Mouse (Mus musculus) C2C12 (cell line): ENCODE measurements around the gene Gucy2g. TPM values are rescaled to one million over a fixed set of nuclear protein-coding genes. Genes with fewer than 3 reads are reported as not detected.

Source experiments
- H3K27me3 ChIP-seq: one replicate; pipeline ENCODE4 v1.6.1; 2011; ENCODE audit not compliant: control insufficient read depth, insufficient read depth, insufficient read length
- H3K36me3 ChIP-seq: one replicate; pipeline ENCODE4 v1.6.1; 2011; ENCODE audit not compliant: control insufficient read depth, insufficient read depth
- H3K4me3 ChIP-seq: one replicate; pipeline ENCODE4 v1.5.1; 2011; ENCODE audit warnings: mild to moderate bottlenecking, control low read depth; ENCODE audit not compliant: poor library complexity, insufficient read depth, severe bottlenecking
- H3K79me2 ChIP-seq: one replicate; pipeline ENCODE4 v1.6.1; 2011; ENCODE audit not compliant: control insufficient read depth, insufficient read depth
- H3K79me3 ChIP-seq: one replicate; pipeline ENCODE4 v1.6.1; 2011; ENCODE audit warnings: low read depth, control low read depth
- H3ac ChIP-seq: one replicate; pipeline ENCODE3; 2011; ENCODE audit warnings: low read depth; ENCODE audit not compliant: control insufficient read depth, insufficient read length
- CEBPB ChIP-seq: IDR thresholded peaks from one replicate; pipeline ENCODE4 v1.6.1; 2011; ENCODE audit warnings: low read depth, mild to moderate bottlenecking, control low read depth, moderate library complexity
- CTCF ChIP-seq: IDR thresholded peaks from one replicate; pipeline ENCODE4 v1.5.1; 2011; ENCODE audit not compliant: control insufficient read depth, insufficient read depth, insufficient read length
- FOSL1 ChIP-seq: IDR thresholded peaks from one replicate; pipeline ENCODE4 v1.8.0; 2011; ENCODE audit warnings: mild to moderate bottlenecking, low read length; ENCODE audit not compliant: poor library complexity, insufficient read depth, severe bottlenecking
- MAX ChIP-seq: IDR thresholded peaks from one replicate; pipeline ENCODE4 v1.6.1; 2011; ENCODE audit warnings: mild to moderate bottlenecking, control low read depth
- MYOD1 ChIP-seq: IDR thresholded peaks from one replicate; pipeline ENCODE4 v1.6.1; 2011; ENCODE audit warnings: low read depth; ENCODE audit not compliant: control insufficient read depth, insufficient read length
- MYOG ChIP-seq: IDR thresholded peaks from one replicate; pipeline ENCODE4 v1.6.1; 2011; ENCODE audit not compliant: control insufficient read depth, insufficient read length; ENCODE audit errors: extremely low read depth
- USF1 ChIP-seq: IDR thresholded peaks from one replicate; pipeline ENCODE4 v1.6.1; 2011; ENCODE audit warnings: low read depth, mild to moderate bottlenecking, control low read depth, moderate library complexity
- polyA plus RNA-seq: library from polyadenylated mRNA; unstranded; fragments of >200 nt; fragmentation: generic; extraction: Trizol; gene quantifications from one replicate; pipeline ENCODE4 v1.2.1, GENCODE M21; 2012; ENCODE audit warnings: missing spikeins

The Gucy2g gene
- polyA plus RNA-seq, 1 experiment = 0.02 TPM

DNA sequence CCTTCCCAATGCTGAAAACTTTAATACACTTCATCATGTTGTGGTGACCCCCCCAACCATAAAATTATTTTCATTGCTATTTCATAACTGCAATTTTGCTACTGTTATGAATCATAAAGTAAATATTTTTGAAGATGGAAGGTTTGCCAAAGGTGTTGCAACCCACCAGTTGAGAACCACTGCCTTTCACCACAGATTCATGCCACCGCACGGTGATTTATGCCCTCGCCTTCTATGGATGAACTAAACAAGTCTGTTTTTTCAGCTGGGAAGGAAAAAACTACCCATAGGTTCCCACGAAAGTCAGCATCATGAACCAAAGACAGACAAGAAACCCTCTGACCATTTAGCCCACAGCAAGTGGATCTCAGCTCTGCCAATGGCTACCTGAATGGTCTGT lies 24.2 kb downstream of the Gucy2g start:
- Histone ChIP-seq H3K79me3 (no peaks in the 10 kb centered on the region), H3K4me3 (no peak overlapping the region), H3K79me2 (no peaks in the 10 kb centered on the region), H3K36me3 (no peaks in the 10 kb centered on the region), H3ac (no peak overlapping the region), H3K27me3 (peaks cover 4% of the 10 kb centered on the region)
- no peak for TF ChIP-seq MAX
- no peak for TF ChIP-seq MYOG
- TF ChIP-seq USF1 = no peak
- TF ChIP-seq MYOD1 = peak; percentile 33
- no peak for TF ChIP-seq CTCF
- TF ChIP-seq CEBPB = peak; percentile 96
- peak; percentile 74 for TF ChIP-seq FOSL1

DNA sequence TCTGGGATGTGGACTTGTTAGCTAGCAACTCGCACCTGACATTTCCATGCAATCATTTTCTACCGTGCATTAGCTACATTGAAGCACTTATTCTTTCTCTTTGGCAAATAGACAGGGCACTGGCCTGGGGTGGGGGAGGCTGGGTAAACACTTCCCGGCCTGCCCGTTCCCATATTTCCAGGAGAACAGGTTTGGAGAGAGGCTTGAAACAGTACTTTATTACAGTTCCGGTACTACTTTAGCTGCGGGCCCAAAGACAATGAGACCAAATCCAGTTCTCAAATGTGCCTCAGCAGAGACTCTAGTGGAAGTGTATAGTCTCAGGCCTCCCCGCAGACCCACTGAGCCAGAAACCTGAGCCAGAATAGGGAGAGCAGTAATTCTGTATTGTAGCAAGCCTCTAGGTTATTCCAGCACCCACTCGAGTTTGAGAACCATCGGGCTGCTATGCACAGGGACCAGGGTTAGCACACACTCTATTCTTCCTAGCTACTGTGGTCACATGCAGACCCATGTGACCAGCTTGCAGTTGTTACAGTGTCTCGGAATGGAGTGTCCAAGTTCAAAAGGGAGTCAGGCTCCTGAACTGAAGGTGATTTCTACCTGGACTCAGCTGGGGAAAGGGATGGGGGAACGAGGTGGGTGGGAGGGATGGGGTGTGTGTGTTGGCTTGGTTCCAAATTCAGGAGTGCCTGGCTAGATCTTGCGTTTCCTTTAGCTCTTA lies 27.3 kb downstream of the Gucy2g start:
- H3K27me3 ChIP-seq = peaks cover 14% of the 10 kb centered on the region
- no peaks in the 10 kb centered on the region for H3K36me3 ChIP-seq
- H3K4me3 ChIP-seq = no peak overlapping the region
- TF ChIP-seq USF1 = peak; percentile 19
- no peak for TF ChIP-seq MYOG
- H3ac ChIP-seq = no peak overlapping the region
- H3K79me3 ChIP-seq = no peaks in the 10 kb centered on the region
- no peaks in the 10 kb centered on the region for H3K79me2 ChIP-seq

DNA sequence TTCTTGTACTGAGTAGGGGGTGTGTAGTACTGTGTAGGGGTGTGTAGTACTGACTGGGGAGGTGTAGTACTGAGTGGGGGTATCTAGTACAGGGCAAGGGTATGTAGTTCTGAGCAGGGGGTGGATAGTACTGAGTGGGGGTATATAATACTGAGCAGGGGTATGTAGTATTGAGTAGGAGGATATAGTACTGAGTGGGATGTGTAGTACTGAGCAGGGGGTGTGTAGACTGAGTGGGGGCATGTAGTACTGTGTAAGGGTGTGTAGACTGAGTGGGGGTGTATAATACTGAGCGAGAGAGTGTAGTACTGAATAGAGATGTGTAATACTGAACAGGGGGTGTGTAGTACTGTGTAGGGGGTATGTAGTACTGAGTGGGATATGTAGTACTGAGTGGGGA lies 29.3 kb downstream of the Gucy2g start:
- Histone ChIP-seq H3K79me3 (no peaks in the 10 kb centered on the region), H3K79me2 (no peaks in the 10 kb centered on the region), H3K27me3 (peaks cover 20% of the 10 kb centered on the region), H3ac (no peak overlapping the region), H3K36me3 (no peaks in the 10 kb centered on the region), H3K4me3 (no peak overlapping the region)
- TF ChIP-seq MAX (no peak), CEBPB (no peak), USF1 (no peak), MYOD1 (no peak)

DNA sequence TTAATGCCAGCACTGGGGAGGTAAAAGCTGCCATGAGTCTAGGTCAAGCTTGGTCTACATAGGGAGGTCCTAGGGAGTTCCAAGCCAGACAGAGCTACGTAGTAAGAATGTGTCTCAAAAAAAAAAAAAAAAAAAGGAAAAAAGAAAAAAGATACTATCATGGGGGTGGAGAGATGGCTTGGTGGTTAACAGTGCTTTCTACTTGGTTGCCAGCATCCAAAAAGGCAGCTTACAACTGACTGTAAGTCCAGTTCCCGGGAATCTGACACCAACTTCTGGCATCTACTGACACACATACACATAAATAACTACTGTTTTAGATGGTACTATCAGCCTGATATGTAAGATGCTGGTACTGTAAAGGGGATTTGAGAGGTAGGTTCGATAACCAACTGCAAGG lies 32.0 kb downstream of the Gucy2g start:
- TF ChIP-seq MAX = no peak
- TF ChIP-seq FOSL1 = no peak
- TF ChIP-seq MYOG = no peak
- no peak for TF ChIP-seq MYOD1
- H3K79me2 ChIP-seq = no peaks in the 10 kb centered on the region
- H3K27me3 ChIP-seq = peaks cover 27% of the 10 kb centered on the region
- no peaks in the 10 kb centered on the region for H3K79me3 ChIP-seq
- H3ac ChIP-seq = no peak overlapping the region
- no peaks in the 10 kb centered on the region for H3K36me3 ChIP-seq
- no peak overlapping the region for H3K4me3 ChIP-seq

DNA sequence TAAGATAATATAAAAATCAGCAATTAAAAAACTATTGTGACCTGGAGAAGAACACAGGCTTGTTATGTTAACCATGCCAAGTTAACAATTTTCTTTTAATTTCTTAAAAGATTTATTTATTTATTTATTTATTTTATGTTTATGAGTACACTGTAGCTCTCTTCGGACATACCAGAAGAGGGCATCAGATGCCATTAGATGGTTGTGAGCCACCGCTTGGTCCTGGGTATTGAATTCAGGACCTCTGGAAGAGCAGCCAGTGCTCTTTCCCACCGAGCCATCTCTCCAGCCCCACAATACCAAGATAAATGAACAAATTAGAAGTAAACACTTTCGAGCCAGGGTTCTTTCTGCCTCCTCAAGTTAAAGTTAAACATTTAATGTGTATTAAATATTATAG lies 32.4 kb downstream of the Gucy2g start:
- Histone ChIP-seq H3K4me3 (no peak overlapping the region), H3K27me3 (peaks cover 29% of the 10 kb centered on the region), H3K79me3 (no peaks in the 10 kb centered on the region), H3K36me3 (no peaks in the 10 kb centered on the region), H3K79me2 (no peaks in the 10 kb centered on the region), H3ac (no peak overlapping the region)
- TF ChIP-seq MYOG (no peak), MYOD1 (no peak), USF1 (no peak), FOSL1 (no peak), MAX (no peak), CTCF (no peak), CEBPB (no peak)

DNA sequence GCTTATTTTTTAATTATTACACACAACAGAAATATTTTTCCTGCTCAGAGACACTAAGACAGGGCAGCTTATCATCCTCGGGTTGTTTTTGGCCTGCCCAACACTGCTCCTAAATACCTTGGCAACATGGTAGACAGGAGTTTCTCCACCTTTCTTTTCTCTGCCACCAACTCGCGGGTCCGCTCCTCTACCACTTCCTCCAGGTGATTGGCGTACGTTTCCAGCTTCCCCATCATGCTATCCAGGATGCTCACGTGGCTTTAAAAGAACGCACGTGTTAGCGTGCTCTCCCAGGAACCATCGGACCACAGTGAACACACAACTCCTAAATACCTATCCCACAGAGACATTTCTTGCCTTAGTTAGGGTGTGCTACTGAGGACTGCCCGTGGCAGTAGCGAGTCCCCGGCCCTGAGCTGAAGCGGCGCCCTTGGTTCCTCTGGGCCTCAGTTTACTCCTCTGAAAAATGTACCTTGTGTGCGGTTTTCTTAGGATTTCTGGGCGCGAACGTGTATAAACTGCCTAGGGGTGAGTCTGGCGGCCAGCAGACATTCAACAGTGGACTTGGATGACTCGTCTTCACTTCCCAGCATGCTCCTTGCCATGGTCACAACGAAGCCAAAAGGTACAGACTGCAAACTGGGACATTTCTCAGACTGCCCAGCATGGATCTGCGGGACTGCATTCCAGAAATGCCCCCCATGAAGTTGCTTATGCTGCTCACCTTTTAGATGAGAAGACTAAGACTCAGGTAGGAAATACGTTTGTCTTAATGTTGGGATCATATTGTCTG lies 33.1 kb downstream of the Gucy2g start:
- Histone ChIP-seq H3K27me3 (peaks cover 35% of the 10 kb centered on the region), H3ac (no peak overlapping the region), H3K36me3 (no peaks in the 10 kb centered on the region), H3K79me2 (no peaks in the 10 kb centered on the region), H3K79me3 (no peaks in the 10 kb centered on the region), H3K4me3 (no peak overlapping the region)
- TF ChIP-seq MAX = no peak
